Mouse (Mus musculus) lung, embryonic 15.5 days (tissue): ENCODE measurements around the gene Vapb. TPM values are rescaled to one million over a fixed set of nuclear protein-coding genes. Genes with fewer than 3 reads are reported as not detected.
"Not testable (repeated sequence)": the region's sequence is repeated elsewhere in the genome, so short reads cannot be mapped to it uniquely, and the experiment has no call there.

ENCODE experiments used
- ATAC-seq: fragments of 200-750 bp; cut with Nextera tagmentation; 2 replicates; pipeline ENCODE4 v1.8.0; 2017; ENCODE audit warnings: moderate number of reproducible peaks, borderline replicate concordance; ENCODE audit not compliant: low FRiP score, low TSS enrichment; ENCODE audit errors: extremely low read depth
- H3K27ac ChIP-seq: fragments of 300-500 bp; sonication (generic); 2 replicates; pipeline ENCODE4 v1.5.1; 2015; ENCODE audit warnings: moderate library complexity, mild to moderate bottlenecking, inconsistent platforms
- H3K27me3 ChIP-seq: fragments of 300-500 bp; sonication (generic); 2 replicates; pipeline ENCODE4 v1.6.1; 2015; ENCODE audit warnings: inconsistent platforms
- H3K36me3 ChIP-seq: fragments of 300-500 bp; sonication (generic); 2 replicates; pipeline ENCODE4 v1.6.1; 2015; ENCODE audit warnings: inconsistent platforms
- H3K4me1 ChIP-seq: fragments of 300-500 bp; sonication (generic); 2 replicates; pipeline ENCODE4 v1.6.1; 2015; ENCODE audit warnings: inconsistent platforms
- H3K4me2 ChIP-seq: fragments of 300-500 bp; sonication (generic); 2 replicates; pipeline ENCODE4 v1.6.1; 2015; ENCODE audit warnings: inconsistent platforms, mild to moderate bottlenecking, moderate library complexity
- H3K4me3 ChIP-seq: fragments of 300-500 bp; sonication (generic); 2 replicates; pipeline ENCODE4 v1.5.1; 2015; ENCODE audit warnings: mild to moderate bottlenecking, inconsistent platforms
- H3K9ac ChIP-seq: fragments of 300-500 bp; sonication (generic); 2 replicates; pipeline ENCODE4 v1.6.1; 2015; ENCODE audit warnings: inconsistent platforms
- H3K9me3 ChIP-seq: fragments of 300-500 bp; sonication (generic); 2 replicates; pipeline ENCODE4 v1.6.1; 2016; ENCODE audit warnings: inconsistent platforms
- WGBS: fragments of 180-500 bp; shearing (Covaris S2); methylation state at CpG from one replicate; pipeline ENCODE4 v1.1.7; 2015; 5-methylcytosine and 5-hydroxymethylcytosine counted together
- polyA plus RNA-seq: library from polyadenylated mRNA; unstranded; fragments of >200 nt; fragmentation: Nextera tagmentation; extraction: Ambion mirVana; gene quantifications from 2 replicates; pipeline ENCODE4 v1.2.1, GENCODE M21; 2015

The Vapb gene
- polyA plus RNA-seq, 1 experiment from 2014 or later = 12.8 TPM

- no peak overlapping the region for H3K27ac ChIP-seq
- ATAC-seq = no peak
- no peak overlapping the region for H3K4me3 ChIP-seq
- no peaks in the 10 kb centered on the region for H3K36me3 ChIP-seq
- no peak overlapping the region for H3K9ac ChIP-seq
- no peaks in the 10 kb centered on the region for H3K27me3 ChIP-seq
- H3K9me3 ChIP-seq = no peaks in the 10 kb centered on the region
- H3K4me1 ChIP-seq = no peaks in the 10 kb centered on the region
- WGBS = 56% methylated on average over 8 of the region's 8 CpGs
- H3K4me2 ChIP-seq = no peak overlapping the region
Observed at GRCm38 (mm10) chr2:173714620-173715218, 22.6 kb upstream of the Vapb start.

- no peak overlapping the region for H3K9ac ChIP-seq
- H3K27me3 ChIP-seq = no peaks in the 10 kb centered on the region
- no peak for ATAC-seq
- no peaks in the 10 kb centered on the region for H3K9me3 ChIP-seq
- H3K4me3 ChIP-seq = no peak overlapping the region
- 83% methylated on average over 5 of the region's 5 CpGs for WGBS
- no peak overlapping the region for H3K4me2 ChIP-seq
- H3K27ac ChIP-seq = no peak overlapping the region
- no peaks in the 10 kb centered on the region for H3K36me3 ChIP-seq
- no peaks in the 10 kb centered on the region for H3K4me1 ChIP-seq
Observed at GRCm38 (mm10) chr2:173716966-173717365, 20.3 kb upstream of the Vapb start.

- not testable (repeated sequence) for H3K27ac ChIP-seq, H3K9me3 ChIP-seq, H3K27me3 ChIP-seq, H3K4me2 ChIP-seq, H3K9ac ChIP-seq, ATAC-seq, H3K4me3 ChIP-seq, H3K4me1 ChIP-seq, H3K36me3 ChIP-seq
- WGBS = 74% methylated on average over 6 of the region's 7 CpGs
Observed at GRCm38 (mm10) chr2:173719115-173719514, 18.2 kb upstream of the Vapb start, which contains the start of gene 1700010B08Rik. Gene 1700010B08Rik, plus strand, starts transcription at chr2:173719415.

- Histone ChIP-seq H3K4me2 (no peak overlapping the region), H3K4me3 (no peak overlapping the region), H3K27me3 (no peaks in the 10 kb centered on the region), H3K27ac (peak overlapping the region; percentile 41; the same call in 1 of the 2 replicates), H3K9ac (no peak overlapping the region), H3K36me3 (no peaks in the 10 kb centered on the region), H3K9me3 (no peaks in the 10 kb centered on the region), H3K4me1 (peaks cover 8% of the 10 kb centered on the region; the same call in 1 of the 2 replicates)
- WGBS = 36% methylated on average over 11 of the region's 11 CpGs
- no peak for ATAC-seq
Observed at GRCm38 (mm10) chr2:173722251-173722857, 15.0 kb upstream of the Vapb start.

GRCm38 (mm10) chr2:173724382-173724781 is 12.9 kb upstream of the Vapb start:
- ATAC-seq = no peak
- Histone ChIP-seq H3K36me3 (no peaks in the 10 kb centered on the region), H3K4me3 (no peak overlapping the region), H3K4me1 (peaks cover 8% of the 10 kb centered on the region; the same call in 1 of the 2 replicates), H3K4me2 (peak overlapping the region; percentile 17; the same call in 1 of the 2 replicates), H3K9ac (no peak overlapping the region), H3K9me3 (no peaks in the 10 kb centered on the region), H3K27ac (no peak overlapping the region), H3K27me3 (no peaks in the 10 kb centered on the region)
- 30% methylated on average over 14 of the region's 14 CpGs for WGBS

GRCm38 (mm10) chr2:173724940-173725807 is 12.1 kb upstream of the Vapb start:
- Histone ChIP-seq H3K4me3 (no peak overlapping the region), H3K36me3 (no peaks in the 10 kb centered on the region), H3K4me2 (no peak overlapping the region), H3K9me3 (no peaks in the 10 kb centered on the region), H3K4me1 (peaks cover 8% of the 10 kb centered on the region; the same call in 1 of the 2 replicates), H3K27ac (no peak overlapping the region), H3K9ac (no peak overlapping the region), H3K27me3 (no peaks in the 10 kb centered on the region)
- WGBS = 59% methylated on average over 15 of the region's 15 CpGs
- ATAC-seq = no peak

- no peak for ATAC-seq
- no peaks in the 10 kb centered on the region for H3K36me3 ChIP-seq
- peaks cover 8% of the 10 kb centered on the region; the same call in 1 of the 2 replicates for H3K4me1 ChIP-seq
- no peak overlapping the region for H3K4me2 ChIP-seq
- no peaks in the 10 kb centered on the region for H3K27me3 ChIP-seq
- H3K4me3 ChIP-seq = no peak overlapping the region
- H3K27ac ChIP-seq = no peak overlapping the region
- 80% methylated on average over 4 of the region's 4 CpGs for WGBS
- no peaks in the 10 kb centered on the region for H3K9me3 ChIP-seq
- H3K9ac ChIP-seq = no peak overlapping the region
Observed at GRCm38 (mm10) chr2:173725819-173726218, 11.5 kb upstream of the Vapb start.

GRCm38 (mm10) chr2:173730444-173730966 is 6.8 kb upstream of the Vapb start:
- WGBS = 10% methylated on average over 9 of the region's 9 CpGs
- H3K27ac ChIP-seq = no peak overlapping the region
- no peaks in the 10 kb centered on the region for H3K4me1 ChIP-seq
- H3K36me3 ChIP-seq = no peaks in the 10 kb centered on the region
- H3K4me2 ChIP-seq = no peak overlapping the region
- H3K9ac ChIP-seq = no peak overlapping the region
- ATAC-seq = no peak
- H3K27me3 ChIP-seq = no peaks in the 10 kb centered on the region
- H3K4me3 ChIP-seq = no peak overlapping the region
- no peaks in the 10 kb centered on the region for H3K9me3 ChIP-seq

- ATAC-seq = no peak
- Histone ChIP-seq H3K27ac (no peak overlapping the region), H3K4me1 (peaks cover 17% of the 10 kb centered on the region), H3K4me2 (no peak overlapping the region), H3K27me3 (no peaks in the 10 kb centered on the region), H3K9me3 (no peaks in the 10 kb centered on the region), H3K9ac (no peak overlapping the region), H3K4me3 (no peak overlapping the region), H3K36me3 (no peaks in the 10 kb centered on the region)
- 47% methylated on average over 2 of the region's 2 CpGs for WGBS
Observed at GRCm38 (mm10) chr2:173734426-173734825, 2.9 kb upstream of the Vapb start.

- Histone ChIP-seq H3K4me1 (peaks cover 23% of the 10 kb centered on the region), H3K27me3 (no peaks in the 10 kb centered on the region)
- WGBS = 75% methylated on average over 9 of the region's 9 CpGs
Observed at GRCm38 (mm10) chr2:173738232-173738631, 921 bp downstream of the Vapb start.

GRCm38 (mm10) chr2:173739107-173739506 is 1.8 kb downstream of the Vapb start:
- 85% methylated on average over 7 of the region's 7 CpGs for WGBS
- Histone ChIP-seq H3K4me3 (no peak overlapping the region), H3K9ac (no peak overlapping the region), H3K27me3 (no peaks in the 10 kb centered on the region), H3K36me3 (no peaks in the 10 kb centered on the region), H3K4me1 (peaks cover 23% of the 10 kb centered on the region), H3K4me2 (no peak overlapping the region; the same call in 1 of the 2 replicates), H3K27ac (no peak overlapping the region), H3K9me3 (no peaks in the 10 kb centered on the region)
- no peak for ATAC-seq

More at GRCm38 (mm10) chr2:173738232-173738631, 921 bp downstream of the Vapb start:
- H3K27ac ChIP-seq = no peak overlapping the region
- no peak for ATAC-seq
- H3K9me3 ChIP-seq = no peaks in the 10 kb centered on the region
- peak overlapping the region; percentile 59 for H3K4me2 ChIP-seq
- H3K4me3 ChIP-seq = peak overlapping the region; percentile 92
- H3K9ac ChIP-seq = peak overlapping the region; percentile 87
- H3K36me3 ChIP-seq = no peaks in the 10 kb centered on the region
